Mouse (Mus musculus) liver, adult 2 months (tissue): ENCODE results near the gene Gm48552.

Experiments
- CTCF ChIP-seq: fragments of 200-500 bp; IDR thresholded peaks from 2 replicates; pipeline ENCODE4 v1.5.1; 2011; ENCODE audit warnings: low read depth, low read length, control low read depth
- POLR2A ChIP-seq: fragments of 200-500 bp; IDR thresholded peaks from 2 replicates; pipeline ENCODE4 v1.6.1; 2011; ENCODE audit warnings: low read length, control low read depth; ENCODE audit not compliant: insufficient read depth; ENCODE audit errors: extremely low read depth

DNA sequence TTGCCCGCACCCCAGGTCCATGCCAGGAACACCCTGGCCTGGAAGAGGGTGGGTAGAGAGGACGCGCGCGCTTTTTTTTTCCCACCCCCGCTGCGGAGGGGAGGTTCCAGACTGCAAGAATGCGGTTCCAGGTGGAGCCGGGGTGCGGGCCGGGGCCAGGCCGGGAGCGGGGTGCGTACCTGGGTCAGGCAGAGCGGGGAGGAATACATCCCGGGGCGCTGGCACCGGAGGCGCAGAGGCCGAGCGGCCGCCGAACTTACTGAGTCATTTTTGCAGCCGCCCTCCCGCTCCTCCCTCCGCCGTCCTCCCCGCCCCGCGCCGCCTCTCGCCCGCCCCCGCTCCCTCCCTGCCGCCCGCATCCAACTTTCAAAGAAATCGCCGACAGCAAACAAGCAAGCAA is 38.1 kb downstream of the Gm48552 start:
- TF ChIP-seq CTCF (no peak), POLR2A (peak; percentile 77)
